Mouse (Mus musculus) lung, adult 2 months (tissue): ENCODE measurements at regions not wholly inside any gene's neighbourhood (a gene's known extent, or its start where the extent isn't known, plus 50 kb on each side); places are given as distances from the start of the nearest gene placed in this dataset.

Experiments used
- CTCF ChIP-seq: fragments of 200-500 bp; IDR thresholded peaks from 2 replicates; pipeline ENCODE4 v1.5.1; 2011; ENCODE audit warnings: mild to moderate bottlenecking, low read length, control low read depth; ENCODE audit not compliant: insufficient read depth
- POLR2A ChIP-seq: fragments of 200-500 bp; IDR thresholded peaks from 2 replicates; pipeline ENCODE4 v1.6.1; 2011; ENCODE audit warnings: low read depth, mild to moderate bottlenecking, control low read depth, low read length, borderline replicate concordance; ENCODE audit errors: extremely low read depth

DNA sequence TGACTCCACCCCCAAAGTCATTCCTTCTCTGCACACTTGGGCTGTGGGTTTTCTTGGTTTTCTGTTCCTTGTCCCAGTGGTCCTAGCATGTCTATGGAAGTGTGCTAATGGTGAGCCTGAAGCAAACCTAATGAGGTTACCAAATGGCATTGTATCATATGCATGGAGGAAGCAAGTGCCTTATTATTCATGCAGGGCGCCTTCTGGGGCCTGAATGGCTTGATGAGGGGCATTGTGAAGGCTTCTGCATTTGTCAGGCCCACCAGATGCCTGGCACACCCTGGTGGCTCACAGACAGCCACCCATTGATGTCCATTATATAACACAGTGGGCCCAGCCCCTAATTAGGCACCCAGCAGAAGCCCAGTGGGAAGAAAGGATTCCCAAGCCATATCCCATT is 182.0 kb downstream of the Med10 start:
- TF ChIP-seq POLR2A, result no peak
- TF ChIP-seq CTCF, result no peak
